Mouse (Mus musculus): ENCODE measurements at regions not wholly inside any gene's neighbourhood (a gene's known extent, or its start where the extent isn't known, plus 50 kb on each side); places are given as distances from the start of the nearest gene placed in this dataset.

DNA sequence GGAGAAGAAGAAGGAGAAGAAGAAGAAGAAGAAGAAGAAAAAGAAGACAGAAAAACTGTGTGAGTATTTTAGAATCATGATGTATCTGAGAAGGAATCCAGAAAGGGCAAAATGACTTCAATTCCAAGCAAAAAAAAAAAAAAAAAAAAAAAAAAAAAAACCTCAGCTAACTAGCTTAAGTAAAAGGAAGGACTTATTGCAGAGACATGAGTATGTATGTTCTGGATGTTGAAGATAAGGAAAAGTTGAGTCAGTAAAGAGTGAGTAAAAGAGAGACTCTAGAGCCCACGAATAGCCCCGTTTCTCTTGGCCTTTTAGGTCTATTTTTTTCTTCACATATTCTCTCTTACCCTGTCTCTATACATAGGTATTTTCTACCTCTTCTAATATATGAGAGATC lies 175.1 kb downstream of the Ndfip2 start:
- Histone ChIP-seq H3K4me1 (ENCODE audit: control insufficient read depth in 2 of 2, insufficient read depth in 2 of 2, low read length in 2 of 2) (peaks cover 5 to 12% of the 10 kb centered on the region in 2 experiments; a peak in 3 of 4 replicates), H3K27me3 (ENCODE audit: control insufficient read depth, insufficient read depth, low read length) (no peaks in the 10 kb centered on the region), H3K4me3 (ENCODE audit: control insufficient read depth in 1 of 2, insufficient read depth in 1 of 2, low read depth in 1 of 2, low read length in 2 of 2) (no peak overlapping the region), H3K9ac (ENCODE audit: low read length) (no peak overlapping the region), H3K4me2 (ENCODE audit: low read length) (no peak overlapping the region), H3K36me3 (ENCODE audit: control insufficient read depth, insufficient read depth, low read length) (no peaks in the 10 kb centered on the region), H3K27ac (replicated peaks in 1 of 2; ENCODE audit: control insufficient read depth in 1 of 2, insufficient read depth in 1 of 2, low read depth in 2 of 2, low read length in 2 of 2) (no peak overlapping the region), H3K9me3 (ENCODE audit: control insufficient read depth, low read length) (no peaks in the 10 kb centered on the region)
- 72% methylated on average over 2 of the region's 2 CpGs for WGBS
- no peak for ATAC-seq (ENCODE audit: insufficient number of reproducible peaks, insufficient read depth, low FRiP score, low read depth)

DNA sequence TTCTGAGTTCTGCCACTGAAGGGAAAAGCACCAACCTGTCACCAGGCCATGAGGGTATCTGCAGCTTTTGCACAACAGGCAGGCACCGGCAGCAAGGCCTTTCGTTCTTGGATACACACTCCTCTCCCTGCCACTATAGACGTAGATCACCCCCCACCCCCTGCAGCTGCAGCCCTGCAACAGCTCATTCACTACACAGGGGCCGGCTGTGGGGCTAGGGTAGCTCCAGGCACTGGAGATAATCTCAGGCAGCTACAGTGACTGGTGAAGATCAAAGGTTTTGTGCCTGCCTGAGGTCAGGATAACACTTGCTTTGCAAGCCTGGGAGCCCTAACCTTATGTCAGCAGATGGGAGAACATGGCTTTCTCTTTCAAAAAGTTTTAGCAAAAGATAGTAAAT lies 174.3 kb downstream of the Ndfip2 start:
- WGBS: 4% methylated on average over 4 of the region's 4 CpGs
- H3K4me3 ChIP-seq (ENCODE audit: control insufficient read depth in 1 of 2, insufficient read depth in 1 of 2, low read depth in 1 of 2, low read length in 2 of 2): no peak overlapping the region
- H3K9ac ChIP-seq (ENCODE audit: low read length): peak overlapping the region; percentile 44; the same call in 1 of the 2 replicates
- peak overlapping the region in 1 of 2 experiments; percentile 49; a peak in 2 of 4 replicates for H3K27ac ChIP-seq (replicated peaks in 1 of 2; ENCODE audit: control insufficient read depth in 1 of 2, insufficient read depth in 1 of 2, low read depth in 2 of 2, low read length in 2 of 2)
- ATAC-seq (ENCODE audit: insufficient number of reproducible peaks, insufficient read depth, low FRiP score, low read depth): peak; percentile 56; the same call in 1 of the 2 replicates
- H3K4me2 ChIP-seq (ENCODE audit: low read length): peak overlapping the region; percentile 4; the same call in 1 of the 2 replicates
- no peaks in the 10 kb centered on the region for H3K36me3 ChIP-seq (ENCODE audit: control insufficient read depth, insufficient read depth, low read length)
- H3K27me3 ChIP-seq (ENCODE audit: control insufficient read depth, insufficient read depth, low read length): no peaks in the 10 kb centered on the region
- no peaks in the 10 kb centered on the region for H3K9me3 ChIP-seq (ENCODE audit: control insufficient read depth, low read length)
- H3K4me1 ChIP-seq (ENCODE audit: control insufficient read depth in 2 of 2, insufficient read depth in 2 of 2, low read length in 2 of 2): peaks cover 5 to 12% of the 10 kb centered on the region in 2 experiments; a peak in 3 of 4 replicates

DNA sequence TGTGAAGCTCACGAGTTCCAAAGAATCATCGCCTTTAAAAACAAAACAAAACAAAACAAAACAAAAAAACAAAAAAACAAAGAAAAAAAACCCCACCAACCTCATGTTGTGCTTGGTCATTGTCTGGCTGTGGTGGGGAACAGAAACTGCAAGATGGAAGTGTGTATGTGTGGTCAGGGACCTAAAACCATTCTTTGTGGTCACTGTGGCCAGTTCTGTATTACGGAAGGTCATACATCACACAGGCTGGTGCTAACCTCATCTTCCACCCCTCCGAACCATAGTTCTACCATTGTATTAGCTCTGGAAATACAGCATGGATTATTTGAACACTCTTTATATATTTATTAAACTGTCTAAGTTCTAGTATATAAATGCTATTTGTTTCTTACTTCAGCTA lies 173.2 kb downstream of the Ndfip2 start:
- H3K9ac ChIP-seq (ENCODE audit: low read length): no peak overlapping the region
- H3K4me2 ChIP-seq (ENCODE audit: low read length): no peak overlapping the region
- no peaks in the 10 kb centered on the region for H3K9me3 ChIP-seq (ENCODE audit: control insufficient read depth, low read length)
- no peaks in the 10 kb centered on the region for H3K36me3 ChIP-seq (ENCODE audit: control insufficient read depth, insufficient read depth, low read length)
- no peak overlapping the region for H3K27ac ChIP-seq (replicated peaks in 1 of 2; ENCODE audit: control insufficient read depth in 1 of 2, insufficient read depth in 1 of 2, low read depth in 2 of 2, low read length in 2 of 2)
- H3K4me1 ChIP-seq (ENCODE audit: control insufficient read depth in 2 of 2, insufficient read depth in 2 of 2, low read length in 2 of 2): peaks cover 5 to 12% of the 10 kb centered on the region in 2 experiments; a peak in 3 of 4 replicates
- no peaks in the 10 kb centered on the region for H3K27me3 ChIP-seq (ENCODE audit: control insufficient read depth, insufficient read depth, low read length)
- WGBS: 91% methylated on average over 4 of the region's 4 CpGs
- no peak for ATAC-seq (ENCODE audit: insufficient number of reproducible peaks, insufficient read depth, low FRiP score, low read depth)
- H3K4me3 ChIP-seq (ENCODE audit: control insufficient read depth in 1 of 2, insufficient read depth in 1 of 2, low read depth in 1 of 2, low read length in 2 of 2): no peak overlapping the region

DNA sequence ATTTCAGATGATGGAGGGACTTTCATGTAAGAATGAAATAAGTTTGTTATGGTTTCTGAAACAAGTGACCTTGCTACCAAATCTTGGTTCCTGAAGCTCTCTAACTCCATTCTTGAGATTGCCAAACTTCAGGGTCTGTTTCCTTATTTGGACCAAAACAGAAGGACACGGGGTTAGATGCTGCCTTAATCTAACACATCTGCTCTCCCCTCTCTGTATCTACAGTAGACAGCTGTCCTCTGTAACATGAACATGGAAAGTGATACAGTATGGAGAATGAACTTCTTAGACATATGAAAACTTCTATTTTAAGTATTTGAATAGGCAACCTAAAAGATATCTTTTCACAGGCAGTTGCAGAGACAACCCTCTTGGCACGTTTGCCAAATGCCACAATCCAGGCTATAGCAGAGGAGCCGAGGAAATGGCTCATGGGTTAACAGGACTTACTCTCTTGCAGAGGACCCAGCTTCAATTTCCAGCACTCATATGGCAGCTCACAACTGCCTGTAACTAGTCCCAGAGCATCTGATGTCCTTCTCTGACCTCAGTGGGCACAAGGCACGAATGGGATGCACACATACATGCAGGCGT lies 171.4 kb downstream of the Ndfip2 start:
- no peak overlapping the region for H3K27ac ChIP-seq (replicated peaks in 1 of 2; ENCODE audit: control insufficient read depth in 1 of 2, insufficient read depth in 1 of 2, low read depth in 2 of 2, low read length in 2 of 2)
- WGBS: 56% methylated on average over 5 of the region's 5 CpGs
- H3K4me2 ChIP-seq (ENCODE audit: low read length): no peak overlapping the region
- H3K27me3 ChIP-seq (ENCODE audit: control insufficient read depth, insufficient read depth, low read length): no peaks in the 10 kb centered on the region
- peaks cover 5 to 9% of the 10 kb centered on the region in 2 experiments; a peak in 3 of 4 replicates for H3K4me1 ChIP-seq (ENCODE audit: control insufficient read depth in 2 of 2, insufficient read depth in 2 of 2, low read length in 2 of 2)
- H3K4me3 ChIP-seq (ENCODE audit: control insufficient read depth in 1 of 2, insufficient read depth in 1 of 2, low read depth in 1 of 2, low read length in 2 of 2): no peak overlapping the region
- no peak for ATAC-seq (ENCODE audit: insufficient number of reproducible peaks, insufficient read depth, low FRiP score, low read depth)
- H3K9me3 ChIP-seq (ENCODE audit: control insufficient read depth, low read length): no peaks in the 10 kb centered on the region
- H3K36me3 ChIP-seq (ENCODE audit: control insufficient read depth, insufficient read depth, low read length): no peaks in the 10 kb centered on the region
- no peak overlapping the region for H3K9ac ChIP-seq (ENCODE audit: low read length)

DNA sequence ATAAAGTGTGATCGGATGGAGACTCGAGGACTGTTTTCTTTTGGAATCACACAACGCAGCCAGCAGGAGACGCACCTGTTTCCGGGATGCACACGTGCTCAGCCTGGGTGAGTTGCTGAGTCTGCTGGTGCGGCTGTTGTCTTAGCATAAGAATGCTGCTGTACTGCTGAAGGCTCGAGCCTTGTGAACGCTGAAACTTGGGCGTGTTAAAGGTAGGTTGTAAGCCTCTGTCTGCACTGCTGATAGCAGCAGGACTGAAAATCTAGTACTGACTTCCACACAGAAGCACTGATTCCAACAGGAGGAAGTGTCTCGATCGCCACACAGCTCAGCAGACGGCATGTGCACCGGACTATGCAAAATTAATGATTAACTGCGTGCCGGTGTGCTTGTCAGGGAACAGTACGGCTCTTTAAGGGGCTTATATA lies 169.1 kb downstream of the Ndfip2 start:
- Histone ChIP-seq H3K36me3 (ENCODE audit: control insufficient read depth, insufficient read depth, low read length) (no peaks in the 10 kb centered on the region), H3K9ac (ENCODE audit: low read length) (no peak overlapping the region), H3K27ac (replicated peaks in 1 of 2; ENCODE audit: control insufficient read depth in 1 of 2, insufficient read depth in 1 of 2, low read depth in 2 of 2, low read length in 2 of 2) (no peak overlapping the region), H3K9me3 (ENCODE audit: control insufficient read depth, low read length) (no peaks in the 10 kb centered on the region), H3K4me3 (ENCODE audit: control insufficient read depth in 1 of 2, insufficient read depth in 1 of 2, low read depth in 1 of 2, low read length in 2 of 2) (no peak overlapping the region), H3K4me2 (ENCODE audit: low read length) (peak overlapping the region; percentile 36), H3K27me3 (ENCODE audit: control insufficient read depth, insufficient read depth, low read length) (no peaks in the 10 kb centered on the region), H3K4me1 (ENCODE audit: control insufficient read depth in 2 of 2, insufficient read depth in 2 of 2, low read length in 2 of 2) (peaks cover 2 to 4% of the 10 kb centered on the region in 2 experiments; a peak in 3 of 4 replicates)
- ATAC-seq (ENCODE audit: insufficient number of reproducible peaks, insufficient read depth, low FRiP score, low read depth): no peak
- 40% methylated on average over 17 of the region's 17 CpGs for WGBS

DNA sequence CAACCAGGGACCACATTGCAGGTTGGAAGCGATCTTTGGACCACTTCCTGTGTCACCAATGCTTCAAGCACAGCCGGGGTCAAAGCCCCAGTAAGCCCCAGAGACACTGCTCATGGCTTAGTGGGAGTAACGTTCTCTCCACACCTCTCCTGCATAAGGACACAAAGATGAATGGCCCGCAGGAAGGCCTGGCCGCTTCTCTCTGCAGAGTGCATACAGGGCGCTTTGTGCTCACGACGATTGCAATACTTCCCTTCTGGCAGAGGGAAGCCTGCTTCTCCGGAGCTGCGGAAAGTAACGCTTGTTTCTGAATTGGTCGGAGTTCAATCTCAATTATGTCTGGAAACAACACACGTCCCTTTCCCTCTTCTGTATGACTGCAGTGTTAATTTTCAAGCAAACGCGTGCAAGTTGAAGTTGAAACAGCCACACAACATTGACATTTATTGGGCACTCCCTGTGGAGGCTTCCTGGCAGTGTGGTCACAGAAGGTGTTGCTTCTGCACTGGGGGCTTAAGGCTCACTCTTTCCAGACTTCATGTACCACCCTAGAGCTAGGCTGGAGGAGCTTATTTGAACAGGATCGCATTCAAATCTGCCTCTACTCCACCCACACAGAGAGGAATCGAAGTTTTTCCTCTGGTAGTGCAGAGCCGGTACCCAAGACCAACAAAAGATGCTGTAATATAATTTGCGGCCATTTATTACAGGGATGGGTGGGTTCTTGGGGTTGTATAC lies 168.4 kb downstream of the Ndfip2 start:
- H3K4me3 ChIP-seq (ENCODE audit: control insufficient read depth in 1 of 2, insufficient read depth in 1 of 2, low read depth in 1 of 2, low read length in 2 of 2): no peak overlapping the region
- H3K4me1 ChIP-seq (ENCODE audit: control insufficient read depth in 2 of 2, insufficient read depth in 2 of 2, low read length in 2 of 2): no peaks in the 10 kb centered on the region
- no peak for ATAC-seq (ENCODE audit: insufficient number of reproducible peaks, insufficient read depth, low FRiP score, low read depth)
- H3K9me3 ChIP-seq (ENCODE audit: control insufficient read depth, low read length): no peaks in the 10 kb centered on the region
- no peak overlapping the region for H3K4me2 ChIP-seq (ENCODE audit: low read length)
- WGBS: 77% methylated on average over 19 of the region's 19 CpGs
- H3K27ac ChIP-seq (replicated peaks in 1 of 2; ENCODE audit: control insufficient read depth in 1 of 2, insufficient read depth in 1 of 2, low read depth in 2 of 2, low read length in 2 of 2): no peak overlapping the region
- no peaks in the 10 kb centered on the region for H3K27me3 ChIP-seq (ENCODE audit: control insufficient read depth, insufficient read depth, low read length)
- no peaks in the 10 kb centered on the region for H3K36me3 ChIP-seq (ENCODE audit: control insufficient read depth, insufficient read depth, low read length)
- H3K9ac ChIP-seq (ENCODE audit: low read length): no peak overlapping the region

DNA sequence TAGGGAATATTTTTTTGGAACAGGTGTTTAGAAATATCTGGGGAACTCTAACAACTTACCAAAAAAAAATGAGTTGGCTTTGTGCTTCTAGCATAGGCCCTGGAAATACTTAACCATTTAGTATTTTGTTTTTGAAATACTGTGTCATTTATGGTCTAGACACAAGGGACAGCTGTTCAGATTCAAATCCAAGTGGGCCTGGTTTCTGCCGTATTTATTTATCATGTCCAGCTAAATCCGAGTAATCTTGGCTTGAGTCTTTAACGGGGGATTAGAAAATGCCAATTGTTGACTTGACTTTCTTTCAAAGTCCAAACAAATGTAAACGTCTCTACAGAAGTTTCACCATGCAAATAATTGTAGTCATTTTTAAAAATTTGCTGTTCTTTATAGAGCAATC lies 159.6 kb downstream of the Ndfip2 start:
- H3K27me3 ChIP-seq (ENCODE audit: control insufficient read depth, insufficient read depth, low read length): no peaks in the 10 kb centered on the region
- H3K9ac ChIP-seq (ENCODE audit: low read length): no peak overlapping the region
- no peak for ATAC-seq (ENCODE audit: insufficient number of reproducible peaks, insufficient read depth, low FRiP score, low read depth)
- H3K4me3 ChIP-seq (ENCODE audit: control insufficient read depth in 1 of 2, insufficient read depth in 1 of 2, low read depth in 1 of 2, low read length in 2 of 2): no peak overlapping the region
- no peaks in the 10 kb centered on the region for H3K4me1 ChIP-seq (ENCODE audit: control insufficient read depth in 2 of 2, insufficient read depth in 2 of 2, low read length in 2 of 2)
- H3K9me3 ChIP-seq (ENCODE audit: control insufficient read depth, low read length): no peaks in the 10 kb centered on the region
- no peak overlapping the region for H3K4me2 ChIP-seq (ENCODE audit: low read length)
- no peaks in the 10 kb centered on the region for H3K36me3 ChIP-seq (ENCODE audit: control insufficient read depth, insufficient read depth, low read length)
- WGBS: 77% methylated on average over 4 of the region's 4 CpGs
- no peak overlapping the region for H3K27ac ChIP-seq (replicated peaks in 1 of 2; ENCODE audit: control insufficient read depth in 1 of 2, insufficient read depth in 1 of 2, low read depth in 2 of 2, low read length in 2 of 2)

Data from heart, embryonic 14.5 days (tissue).